Mouse (Mus musculus) regulatory T cell (primary cell): ENCODE data around the gene Nudt22.
"Not testable (repeated sequence)": the region's sequence is repeated elsewhere in the genome, so short reads cannot be mapped to it uniquely, and the experiment has no call there.

Experiments used
- in situ Hi-C: fragments of 300-600 bp; cut with MboI, MseI; formaldehyde crosslinking; loops from one replicate; pipeline ENCODE4 v1.15.1; 2025; ENCODE audit warnings: high pct_unique_total_duplicates

The Nudt22 gene

DNA sequence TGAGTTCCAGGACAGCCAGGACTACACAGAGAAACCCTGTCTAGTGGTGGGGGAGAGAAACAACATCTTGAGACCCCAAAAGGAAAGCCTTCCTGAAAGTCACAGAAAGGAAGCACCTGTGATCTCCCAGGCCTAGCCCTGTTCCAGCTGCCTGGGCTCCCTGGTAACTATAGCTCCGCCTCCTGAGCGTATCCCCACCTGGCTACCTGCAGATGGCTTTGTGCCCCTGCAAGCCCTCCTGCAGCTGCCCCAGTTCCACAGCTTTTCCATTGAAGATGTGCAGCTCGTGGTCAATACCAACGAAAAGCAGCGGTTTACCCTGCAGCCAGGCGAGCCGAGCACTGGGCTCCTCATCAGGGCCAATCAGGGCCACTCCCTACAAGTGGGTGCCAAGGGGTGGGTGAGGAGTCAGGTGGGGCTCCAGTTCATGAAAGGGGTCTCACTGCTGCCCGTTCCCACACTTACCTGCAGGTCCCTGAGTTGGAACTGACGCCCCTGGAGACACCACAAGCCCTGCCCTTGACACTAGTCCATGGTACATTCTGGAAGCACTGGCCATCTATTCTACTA lies 1.9 kb upstream of the Nudt22 start:
- in situ Hi-C loops = no loop called here

GRCm38 (mm10) chr19:6995255-6995991 lies 494 bp downstream of the Nudt22 start:
- in situ Hi-C loops = no loop called here

GRCm38 (mm10) chr19:6994489-6994888 lies 1.4 kb downstream of the Nudt22 start:
- in situ Hi-C loops = no loop called here

- in situ Hi-C loops = no loop called here
Observed at GRCm38 (mm10) chr19:6994002-6994401, 1.9 kb downstream of the Nudt22 start.

DNA sequence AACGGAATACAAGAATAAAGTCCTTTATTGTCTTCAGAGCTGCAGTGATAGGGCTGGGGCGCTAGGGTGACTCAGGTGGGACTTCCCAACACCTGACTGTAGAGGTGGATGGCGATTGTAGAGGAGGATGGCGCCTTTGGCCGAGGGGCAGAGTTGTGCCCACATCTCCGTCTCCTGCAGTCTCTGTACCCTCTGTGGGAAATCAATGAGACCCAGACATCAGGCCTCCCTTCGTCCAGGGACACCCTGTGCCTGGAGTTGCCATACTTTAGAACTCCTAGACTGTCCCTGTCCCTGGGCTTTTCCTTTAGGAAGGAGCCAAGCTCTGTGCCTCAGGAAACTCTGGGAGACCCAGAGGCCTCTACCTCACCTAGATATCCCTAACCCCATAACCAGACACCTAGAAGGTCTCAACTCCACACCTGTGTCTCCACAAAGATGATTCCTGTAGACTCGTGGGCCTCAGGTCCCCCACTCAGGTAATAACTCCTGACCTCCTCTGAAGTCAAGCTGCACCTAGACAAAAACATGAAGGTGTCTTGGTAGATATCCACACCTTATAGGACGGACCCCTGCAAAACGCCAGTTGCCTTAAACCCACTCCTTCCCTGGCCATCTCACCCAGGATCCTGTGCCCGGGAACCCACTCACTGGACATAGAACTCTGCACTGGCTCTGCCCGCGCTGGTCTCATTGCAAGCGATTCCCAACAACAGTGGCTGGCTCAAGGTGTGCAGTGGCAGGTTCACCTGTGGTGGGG lies 2.7 kb downstream of the Nudt22 start:
- in situ Hi-C loops = no loop called here

DNA sequence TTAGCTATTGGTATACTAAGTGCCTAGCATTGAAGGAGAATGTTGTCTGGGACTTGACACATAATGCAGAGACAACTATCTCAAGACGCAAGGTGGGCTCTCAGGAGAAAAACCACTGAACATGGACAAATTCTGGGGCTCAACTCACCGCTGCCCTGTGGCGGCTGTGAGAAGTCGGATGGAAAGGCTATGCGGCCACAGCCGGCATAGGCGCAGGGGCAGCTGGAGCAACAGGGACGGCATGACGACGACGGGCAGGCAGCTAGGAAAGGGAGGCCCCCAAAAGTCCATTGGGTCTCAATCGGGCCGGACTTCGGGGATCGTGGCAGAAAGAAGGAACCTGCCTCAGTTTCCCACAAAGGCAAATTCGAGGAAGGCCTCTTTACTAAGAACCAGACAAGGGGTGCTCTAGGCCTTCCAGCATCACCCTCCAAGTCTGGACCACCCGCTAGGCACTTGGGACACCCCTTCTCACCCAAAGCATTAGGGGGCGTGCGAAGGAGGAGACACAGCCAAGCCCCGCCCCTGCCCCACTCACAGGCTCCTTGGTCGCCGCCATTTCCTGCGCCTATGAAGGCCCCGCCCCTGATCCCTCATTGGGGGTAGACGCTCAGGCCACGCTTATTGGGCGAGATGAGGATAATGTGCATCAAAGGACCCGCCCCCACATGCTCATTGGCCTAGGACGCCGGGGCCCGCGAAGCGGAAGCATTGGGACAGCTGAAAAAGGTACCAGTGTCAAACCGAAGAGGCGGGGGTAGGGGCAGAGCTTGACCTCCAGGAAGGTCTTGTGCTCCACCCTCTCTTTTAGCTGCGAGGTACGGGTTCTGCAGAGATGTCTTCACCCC lies 3.7 kb downstream of the Nudt22 start, which contains the start of gene Dnajc4:
Dnajc4 (minus strand) TSS at position 562 of the 848 bp plus-strand sequence.
- in situ Hi-C loops = no loop called here

DNA sequence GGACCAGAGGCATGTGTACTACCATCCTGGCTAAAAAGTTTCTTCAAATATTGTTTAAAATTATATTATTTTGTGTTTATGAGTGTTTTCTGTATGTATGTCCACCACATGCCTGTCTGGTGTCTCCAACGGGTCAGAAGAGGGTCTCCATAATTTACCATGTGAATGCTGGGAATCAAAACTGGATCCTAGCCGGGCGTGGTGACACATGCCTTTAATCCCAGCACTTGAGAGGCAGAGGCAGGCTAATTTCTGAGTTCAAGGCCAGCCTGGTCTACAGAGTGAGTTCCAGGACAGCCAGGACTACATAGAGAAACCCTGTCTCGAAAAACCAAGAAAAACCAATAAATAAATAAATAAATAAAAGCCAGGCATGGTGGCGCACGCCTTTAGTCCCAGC lies 4.8 kb downstream of the Nudt22 start:
- in situ Hi-C loops = not testable (repeated sequence)

- in situ Hi-C loops = no loop called here
Observed at GRCm38 (mm10) chr19:6990712-6991111, 5.2 kb downstream of the Nudt22 start.

- in situ Hi-C loops = no loop called here
Observed at GRCm38 (mm10) chr19:6989251-6989650, 6.7 kb downstream of the Nudt22 start.

- in situ Hi-C loops = no loop called here
Observed at GRCm38 (mm10) chr19:6987904-6988285, 8.0 kb downstream of the Nudt22 start.

DNA sequence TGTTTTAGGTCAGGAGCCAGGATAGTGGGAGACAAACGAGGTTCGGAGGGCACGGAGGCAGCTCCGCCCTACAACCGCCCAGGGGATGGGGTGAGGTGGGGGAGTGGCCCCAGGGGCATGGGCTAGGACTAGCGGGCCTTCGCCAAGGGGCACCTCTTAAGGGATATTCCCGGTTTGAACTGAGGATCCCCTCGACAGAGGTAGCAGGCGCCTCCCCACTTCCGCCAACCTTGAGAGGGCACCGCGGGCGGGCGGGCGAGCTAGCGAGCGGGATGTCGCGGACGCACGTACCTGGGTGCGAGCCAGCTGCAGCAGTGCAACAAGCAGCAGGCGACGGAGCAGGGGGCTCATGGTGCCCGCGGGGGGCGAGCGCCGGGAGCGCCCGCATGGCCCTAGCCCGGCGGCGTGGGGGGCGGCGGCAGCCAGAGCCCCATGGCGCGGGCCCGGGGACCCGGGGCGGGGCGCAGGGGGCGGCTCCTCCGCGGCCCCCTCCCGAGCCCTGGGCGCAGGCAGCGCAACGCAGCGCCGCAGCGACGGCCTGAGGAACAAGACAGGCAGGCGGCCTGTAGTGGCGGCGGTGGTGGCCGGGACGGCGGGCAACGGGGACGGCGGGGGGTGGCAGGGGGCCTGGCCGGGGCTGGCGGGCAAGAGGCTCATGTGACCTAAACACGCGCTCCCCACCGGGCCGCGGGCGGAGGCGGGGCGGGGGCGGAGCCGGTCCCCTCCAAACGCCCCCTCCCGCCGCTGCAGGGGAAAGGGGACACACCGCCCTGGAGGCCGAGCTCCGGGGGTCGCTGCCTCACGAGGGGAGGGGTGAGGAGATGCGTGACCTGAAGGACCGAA lies 8.6 kb downstream of the Nudt22 start, which contains the start of gene Vegfb:
Vegfb (minus strand) TSS at position 591 of the 843 bp plus-strand sequence.
- in situ Hi-C loops = no loop called here

- in situ Hi-C loops = no loop called here
Observed at GRCm38 (mm10) chr19:6985951-6986708, 9.8 kb downstream of the Nudt22 start.

- in situ Hi-C loops = no loop called here
Observed at GRCm38 (mm10) chr19:6985300-6985699, 10.6 kb downstream of the Nudt22 start.

DNA sequence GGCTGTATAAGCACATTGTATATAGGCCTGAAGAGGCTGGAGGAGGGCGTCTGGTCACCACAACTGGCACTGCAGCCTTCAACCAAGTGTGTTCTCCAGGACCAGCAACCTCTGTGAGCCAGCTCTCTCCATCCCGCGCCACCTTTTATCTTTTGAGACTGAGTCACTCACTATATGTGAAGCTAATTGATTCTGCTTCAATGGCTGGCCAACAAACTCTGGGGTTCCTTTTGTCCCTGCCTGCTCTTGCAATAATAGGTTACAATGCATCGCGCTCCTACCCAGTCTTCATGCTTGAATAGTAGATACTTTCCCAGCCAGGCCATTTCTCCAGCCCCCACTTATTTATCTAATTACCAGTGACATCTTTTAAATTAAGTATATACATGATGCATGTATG lies 12.3 kb downstream of the Nudt22 start:
- in situ Hi-C loops = no loop called here

DNA sequence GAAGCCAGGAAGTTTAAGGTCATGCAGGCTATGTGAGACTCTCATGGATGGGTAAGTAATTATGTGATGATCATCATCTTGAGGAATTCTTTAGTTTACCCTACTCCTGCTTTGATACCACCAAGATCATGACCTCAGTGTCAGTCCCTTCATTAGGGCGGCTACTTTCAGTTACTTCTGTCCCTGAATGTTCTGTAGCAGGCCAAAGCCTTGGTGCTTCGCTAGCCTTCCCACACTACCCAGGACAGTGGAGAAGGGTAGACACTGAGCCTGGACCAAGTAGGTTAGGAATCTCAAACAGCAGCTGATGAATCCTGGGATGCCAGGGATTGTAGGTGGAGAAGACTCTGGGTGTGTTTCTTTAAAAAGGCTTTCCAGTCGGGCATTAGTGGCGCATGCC lies 14.5 kb downstream of the Nudt22 start:
- in situ Hi-C loops = no loop called here

DNA sequence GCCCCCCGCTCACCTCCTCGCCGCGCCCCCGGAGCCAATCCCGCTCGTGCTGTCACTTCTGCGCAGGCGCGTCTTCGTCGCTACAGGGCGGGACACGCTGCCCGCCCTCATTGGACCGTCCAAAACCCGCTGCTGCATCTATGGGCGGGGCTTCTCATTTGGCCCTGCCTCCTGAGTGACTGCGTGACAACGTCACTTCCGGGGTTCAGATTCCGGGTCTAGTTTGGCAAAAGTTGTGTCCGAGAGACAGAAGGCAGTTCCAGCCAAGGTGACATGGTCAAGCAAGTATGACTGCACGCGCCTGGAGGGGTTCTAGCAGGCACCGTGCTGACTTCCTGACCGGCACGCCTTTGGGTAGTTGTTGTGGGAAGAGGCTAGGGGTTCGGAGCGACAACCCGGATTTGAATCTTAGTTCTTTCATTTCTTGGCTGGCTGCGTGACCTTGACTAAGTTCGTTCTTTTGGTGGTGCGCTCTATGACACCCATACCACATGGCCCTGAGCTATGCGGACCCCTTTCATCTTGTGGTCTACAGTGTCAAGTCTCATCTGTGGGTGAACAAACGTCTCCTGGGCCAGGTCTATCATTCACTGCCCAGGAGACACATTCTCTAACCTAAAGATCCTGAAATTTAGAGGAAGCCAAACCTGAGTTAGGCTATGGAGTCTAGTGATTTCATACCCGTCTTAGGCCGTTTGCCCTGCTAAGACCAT lies 15.4 kb downstream of the Nudt22 start, which contains the start of gene Fkbp2:
Fkbp2 (minus strand) TSS at position 121 of the 713 bp plus-strand sequence.
- in situ Hi-C loops = no loop called here

- in situ Hi-C loops = loop anchor here (10.0 kb wide), 1 partner anchor 905 kb away; the partner anchor contains the start of gene Vps51
Observed at GRCm38 (mm10) chr19:6979486-6980380, 16.2 kb downstream of the Nudt22 start.

GRCm38 (mm10) chr19:6979001-6979479 lies 16.9 kb downstream of the Nudt22 start:
- in situ Hi-C loops = loop anchor here (10.0 kb wide), 1 partner anchor 904 kb away; the partner anchor contains the start of gene Vps51
